Mouse (Mus musculus) intestine, postnatal 0 days (tissue): ENCODE data around the gene Ephb2. TPM values are rescaled to one million over a fixed set of nuclear protein-coding genes. Genes with fewer than 3 reads are reported as not detected.

Experiments
- ATAC-seq: fragments of 200-750 bp; cut with Nextera tagmentation; 2 replicates; pipeline ENCODE4 v1.8.0; 2017; ENCODE audit warnings: mild to moderate bottlenecking, moderate TSS enrichment, moderate library complexity
- H3K27ac ChIP-seq: fragments of 300-500 bp; sonication (generic); 2 replicates; pipeline ENCODE4 v1.5.1; 2014; ENCODE audit warnings: mild to moderate bottlenecking, low read depth, low read length, moderate library complexity
- H3K27me3 ChIP-seq: fragments of 300-500 bp; sonication (generic); replicated peaks from 2 replicates; pipeline ENCODE4 v1.6.1; 2014; ENCODE audit warnings: low read length, mixed read lengths; ENCODE audit not compliant: control insufficient read depth, insufficient read depth
- H3K36me3 ChIP-seq: fragments of 300-500 bp; sonication (generic); 2 replicates; pipeline ENCODE4 v1.6.1; 2014; ENCODE audit warnings: mild to moderate bottlenecking, moderate library complexity; ENCODE audit not compliant: control insufficient read depth, insufficient read depth
- H3K4me1 ChIP-seq: fragments of 300-500 bp; sonication (generic); replicated peaks from 2 replicates; pipeline ENCODE4 v1.6.1; 2014; ENCODE audit warnings: antibody characterized with exemption, low read length, mixed read lengths; ENCODE audit not compliant: control insufficient read depth, insufficient read depth
- H3K4me2 ChIP-seq: fragments of 300-500 bp; sonication (generic); replicated peaks from 2 replicates; pipeline ENCODE4 v1.6.1; 2014; ENCODE audit warnings: low read depth, mild to moderate bottlenecking, moderate library complexity
- H3K4me3 ChIP-seq: fragments of 300-500 bp; sonication (generic); 2 replicates; pipeline ENCODE4 v1.5.1; 2014; ENCODE audit warnings: low read depth, low read length
- H3K9ac ChIP-seq: fragments of 300-500 bp; sonication (generic); 2 replicates; pipeline ENCODE4 v1.6.1; 2014; ENCODE audit warnings: mild to moderate bottlenecking, low read depth, low read length
- H3K9me3 ChIP-seq: fragments of 300-500 bp; sonication (generic); 2 replicates; pipeline ENCODE4 v1.6.1; 2016; ENCODE audit warnings: mixed run types; ENCODE audit not compliant: control insufficient read depth
- CTCF ChIP-seq: sonication (generic); IDR thresholded peaks from 2 replicates; pipeline ENCODE4 v1.5.1; 2016; ENCODE audit warnings: low read depth, mild to moderate bottlenecking, control low read depth, antibody characterized with exemption, moderate library complexity
- WGBS: fragments of 180-500 bp; shearing (Covaris S2); extraction: QIAGEN DNeasy Blood & Tissue Kit; methylation state at CpG from one replicate; pipeline ENCODE4 v1.1.7; 2014; 5-methylcytosine and 5-hydroxymethylcytosine counted together
- polyA plus RNA-seq: library from polyadenylated mRNA; unstranded; fragments of >200 nt; fragmentation: Nextera tagmentation; extraction: Ambion mirVana; gene quantifications from 2 replicates; pipeline ENCODE4 v1.2.1, GENCODE M21; 2015

Ephb2 gene
- polyA plus RNA-seq, 1 experiment from 2014 or later: 5.7 TPM

- no peak overlapping the region for H3K4me2 ChIP-seq
- H3K9me3 ChIP-seq: no peaks in the 10 kb centered on the region
- WGBS: 58% methylated on average over 7 of the region's 7 CpGs
- no peaks in the 10 kb centered on the region for H3K36me3 ChIP-seq
- H3K27me3 ChIP-seq: no peaks in the 10 kb centered on the region
- H3K4me1 ChIP-seq: no peaks in the 10 kb centered on the region
- H3K9ac ChIP-seq: no peak overlapping the region
- no peak overlapping the region for H3K4me3 ChIP-seq
- H3K27ac ChIP-seq: no peak overlapping the region
- TF ChIP-seq CTCF: no peak
- no peak for ATAC-seq
Observed at GRCm38 (mm10) chr4:136613657-136614056, 222.1 kb downstream of the Ephb2 start.

- no peak for ATAC-seq
- no peaks in the 10 kb centered on the region for H3K9me3 ChIP-seq
- H3K27me3 ChIP-seq: no peaks in the 10 kb centered on the region
- H3K9ac ChIP-seq: no peak within 1 kb of the TSS
- H3K4me1 ChIP-seq: no peaks in the 10 kb centered on the region
- TF ChIP-seq CTCF: no peak
- no peaks in the 10 kb centered on the region for H3K36me3 ChIP-seq
- H3K4me2 ChIP-seq: no peak within 1 kb of the TSS
- H3K4me3 ChIP-seq: no peak within 1 kb of the TSS
- 43% methylated on average over 4 of the region's 4 CpGs for WGBS
- no peak within 1 kb of the TSS for H3K27ac ChIP-seq
Observed at GRCm38 (mm10) chr4:136610387-136610856, 225.4 kb downstream of the Ephb2 start, which contains the start of gene Tex46. Gene Tex46 (plus strand): TSS chr4:136610437.

DNA sequence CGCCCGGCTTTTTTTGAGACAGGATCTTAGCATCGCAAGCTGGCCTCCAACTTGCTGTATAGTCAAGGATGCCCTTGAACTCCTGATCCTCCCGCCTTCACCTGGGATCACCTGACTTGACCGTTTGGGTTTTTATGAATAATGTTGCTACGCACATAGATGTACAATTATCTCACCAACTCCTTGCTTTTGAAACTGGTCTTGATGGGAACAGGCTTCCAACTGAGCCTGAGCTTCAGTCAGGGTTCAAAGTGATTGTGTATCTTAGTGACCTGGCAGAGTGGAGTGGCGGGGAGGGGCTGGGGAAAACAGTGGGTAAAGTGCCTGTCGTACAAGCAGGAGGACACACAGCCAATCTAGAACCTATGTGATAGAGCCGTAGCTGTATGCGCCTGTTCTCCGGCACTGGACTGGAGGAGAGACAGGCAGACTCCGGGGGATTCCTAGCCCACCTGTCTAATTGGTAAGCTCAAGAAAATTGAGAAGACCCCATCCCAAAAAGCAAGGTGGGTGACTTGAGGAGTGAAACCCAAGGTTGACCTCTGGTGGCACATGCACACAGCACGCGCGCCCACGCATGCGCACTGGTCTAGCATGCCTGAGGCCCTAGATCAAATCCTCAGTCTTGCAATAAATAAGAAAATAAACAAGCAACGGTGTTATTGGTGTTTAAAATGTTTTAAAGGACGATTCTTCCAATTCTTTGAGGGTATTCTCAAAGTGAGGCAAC lies 229.9 kb downstream of the Ephb2 start:
- no peak overlapping the region for H3K27ac ChIP-seq
- H3K4me1 ChIP-seq: 0 out of 2 replicates have a peak, but pooled peaks cover 2% of the 10 kb centered on the region
- no peak for ATAC-seq
- H3K4me2 ChIP-seq: no peak overlapping the region
- H3K27me3 ChIP-seq: no peaks in the 10 kb centered on the region
- no peaks in the 10 kb centered on the region for H3K9me3 ChIP-seq
- H3K9ac ChIP-seq: no peak overlapping the region
- 88% methylated on average over 19 of the region's 19 CpGs for WGBS
- no peak overlapping the region for H3K4me3 ChIP-seq
- TF ChIP-seq CTCF: no peak
- no peaks in the 10 kb centered on the region for H3K36me3 ChIP-seq

DNA sequence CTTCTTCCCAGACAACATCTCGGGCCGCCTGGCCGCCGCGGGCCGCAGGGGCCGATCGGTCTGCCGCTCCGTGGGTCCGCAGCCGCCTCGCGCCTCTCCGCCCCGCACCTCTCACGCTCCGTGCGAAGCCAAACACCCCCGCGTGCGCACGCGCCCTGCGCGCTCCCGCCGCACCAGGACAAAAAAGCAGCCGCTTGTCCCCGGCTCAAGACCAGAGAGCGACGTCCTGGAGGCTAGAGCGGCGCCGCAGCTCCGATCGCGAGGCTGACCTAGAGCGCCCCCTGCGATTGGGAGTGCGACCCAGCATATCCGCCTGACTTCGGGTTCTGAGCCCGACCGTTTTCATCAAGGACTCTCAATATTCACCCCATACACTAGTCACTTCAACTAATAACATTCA lies 233.2 kb downstream of the Ephb2 start, which contains the start of gene Kdm1a:
Gene Kdm1a, minus strand, starts transcription at position 156 of the 400 bp plus-strand sequence.
- H3K27ac ChIP-seq: peak within 1 kb of the TSS; percentile 94
- 0 out of 2 replicates have a peak, but pooled peaks cover 5% of the 10 kb centered on the region for H3K4me1 ChIP-seq
- H3K27me3 ChIP-seq: no peaks in the 10 kb centered on the region
- peak; percentile 84 for ATAC-seq
- TF ChIP-seq CTCF: peak; percentile 99
- no peaks in the 10 kb centered on the region for H3K9me3 ChIP-seq
- H3K4me3 ChIP-seq: peak within 1 kb of the TSS; percentile 98
- peak within 1 kb of the TSS; percentile 99 for H3K9ac ChIP-seq
- H3K4me2 ChIP-seq: peak within 1 kb of the TSS; percentile 66
- 0% methylated on average over 44 of the region's 45 CpGs for WGBS
- no peaks in the 10 kb centered on the region for H3K36me3 ChIP-seq

DNA sequence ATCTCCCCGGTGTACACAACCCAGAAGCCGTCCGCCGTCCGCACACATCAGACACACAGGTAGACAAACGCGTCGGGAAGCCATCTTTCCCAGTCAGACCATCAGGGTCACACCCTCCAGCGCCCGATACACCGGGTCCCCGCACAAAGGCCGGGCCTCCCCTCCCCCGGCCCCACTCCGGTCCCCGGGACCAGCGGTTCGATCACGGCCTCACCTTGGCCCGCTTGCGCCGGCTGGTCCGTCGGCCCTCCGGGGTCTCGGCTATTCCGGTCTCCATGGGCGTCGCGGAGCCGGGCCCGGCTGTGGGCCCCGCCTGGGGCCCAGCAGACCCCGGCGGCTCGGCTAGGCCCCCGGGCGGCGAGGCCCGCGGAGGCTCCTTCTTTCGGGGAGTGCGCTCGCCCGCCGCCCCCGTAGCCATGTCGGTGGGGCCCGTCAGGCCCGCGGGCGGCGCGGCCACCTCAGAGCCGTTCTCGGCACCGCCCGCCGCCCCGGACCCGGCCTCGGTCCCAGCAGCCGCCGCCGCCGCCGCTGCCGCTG lies 233.7 kb downstream of the Ephb2 start:
- H3K36me3 ChIP-seq: no peaks in the 10 kb centered on the region
- no peak for TF ChIP-seq CTCF
- H3K9me3 ChIP-seq: no peaks in the 10 kb centered on the region
- H3K4me1 ChIP-seq: 0 out of 2 replicates have a peak, but pooled peaks cover 5% of the 10 kb centered on the region
- under 1% methylated on average over 45 of the region's 68 CpGs for WGBS
- H3K4me3 ChIP-seq: peak overlapping the region; percentile 98
- H3K27me3 ChIP-seq: no peaks in the 10 kb centered on the region
- H3K9ac ChIP-seq: peak overlapping the region; percentile 99
- peak; percentile 53 for ATAC-seq
- H3K27ac ChIP-seq: peak overlapping the region; percentile 94
- H3K4me2 ChIP-seq: peak overlapping the region; percentile 66

GRCm38 (mm10) chr4:136601476-136601875 lies 234.3 kb downstream of the Ephb2 start:
- no peak for ATAC-seq
- Histone ChIP-seq H3K27ac (peak overlapping the region; percentile 94; the same call in 1 of the 2 replicates), H3K9me3 (no peaks in the 10 kb centered on the region), H3K36me3 (no peaks in the 10 kb centered on the region), H3K9ac (peak overlapping the region; percentile 99; the same call in 1 of the 2 replicates), H3K27me3 (no peaks in the 10 kb centered on the region), H3K4me1 (0 out of 2 replicates have a peak, but pooled peaks cover 5% of the 10 kb centered on the region), H3K4me3 (peak overlapping the region; percentile 98), H3K4me2 (peak overlapping the region; percentile 66)
- under 1% methylated on average over 13 of the region's 13 CpGs for WGBS
- TF ChIP-seq CTCF: no peak
